Mouse (Mus musculus): Measurements from ENCODE around the gene Il17rc.

Gene Il17rc

DNA sequence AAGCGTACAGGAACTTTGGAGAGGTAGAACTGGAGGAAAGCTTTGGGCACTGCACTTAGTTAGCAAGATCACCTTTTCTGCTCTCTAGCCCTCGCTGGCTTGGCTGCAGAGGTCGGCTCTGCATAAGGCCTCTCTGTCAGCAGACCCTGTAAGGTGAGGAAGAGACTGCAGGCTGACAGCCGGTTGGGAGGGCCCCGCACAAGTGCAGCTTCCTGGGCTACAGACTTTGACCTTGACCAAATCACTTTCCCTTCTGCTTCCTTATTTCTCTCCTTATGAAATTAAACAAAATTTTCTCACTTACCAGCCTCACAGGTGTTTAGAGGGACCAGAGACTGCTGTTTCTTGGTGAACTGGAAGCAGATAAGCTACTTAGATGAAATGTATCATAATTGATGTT lies 16.2 kb upstream of the Il17rc start:
- DNase-seq (ENCODE audit: low spot score), result no peak

DNA sequence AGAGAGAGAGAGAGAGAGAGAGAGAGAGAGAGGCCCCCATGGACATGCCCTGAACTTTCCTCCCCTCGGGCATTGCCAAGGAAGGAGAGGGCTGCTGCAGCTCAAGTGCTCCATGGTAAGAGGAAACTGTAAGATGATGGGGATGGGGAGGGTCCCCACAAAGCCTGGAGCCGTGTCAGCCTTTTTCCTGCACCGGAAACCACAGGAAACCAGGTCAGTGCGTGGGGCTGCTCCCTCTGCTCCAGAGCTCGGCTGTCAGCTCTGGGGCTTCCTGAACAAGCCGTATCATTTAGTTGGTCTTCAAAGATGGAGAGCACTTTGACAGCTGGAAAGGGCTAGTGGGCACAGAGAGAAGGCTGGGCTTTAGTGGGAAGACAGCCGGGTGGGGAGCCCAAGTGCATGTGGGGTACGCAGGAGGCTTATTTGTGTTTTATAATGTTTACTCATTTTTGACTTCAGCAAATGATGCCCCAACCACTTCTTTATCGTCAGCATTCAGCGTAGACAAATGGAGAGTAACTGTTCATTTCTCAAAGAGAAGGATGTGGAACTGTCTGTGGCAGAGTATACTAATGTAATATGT lies 13.2 kb upstream of the Il17rc start, which contains the start of gene Il17re:
TSS of gene Il17re (plus strand) at position 533 of the 583 bp plus-strand sequence.
- no peak for DNase-seq (ENCODE audit: low spot score)

DNA sequence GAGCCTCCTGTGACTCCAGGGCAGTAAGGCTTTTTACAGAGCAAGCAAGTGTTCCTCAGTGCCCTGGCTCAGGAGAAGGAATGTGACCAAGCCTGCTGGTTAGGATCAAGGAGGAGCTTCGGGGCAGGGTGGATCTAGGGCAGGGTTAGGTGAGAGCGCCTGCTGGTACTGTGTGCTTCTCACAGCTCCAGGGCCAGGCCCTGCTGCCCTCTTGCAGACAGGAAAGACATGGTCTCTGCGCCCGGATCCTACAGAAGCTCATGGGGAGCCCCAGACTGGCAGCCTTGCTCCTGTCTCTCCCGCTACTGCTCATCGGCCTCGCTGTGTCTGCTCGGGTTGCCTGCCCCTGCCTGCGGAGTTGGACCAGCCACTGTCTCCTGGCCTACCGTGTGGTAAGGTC lies 12.6 kb upstream of the Il17rc start:
- no peak for DNase-seq (ENCODE audit: low spot score)

DNA sequence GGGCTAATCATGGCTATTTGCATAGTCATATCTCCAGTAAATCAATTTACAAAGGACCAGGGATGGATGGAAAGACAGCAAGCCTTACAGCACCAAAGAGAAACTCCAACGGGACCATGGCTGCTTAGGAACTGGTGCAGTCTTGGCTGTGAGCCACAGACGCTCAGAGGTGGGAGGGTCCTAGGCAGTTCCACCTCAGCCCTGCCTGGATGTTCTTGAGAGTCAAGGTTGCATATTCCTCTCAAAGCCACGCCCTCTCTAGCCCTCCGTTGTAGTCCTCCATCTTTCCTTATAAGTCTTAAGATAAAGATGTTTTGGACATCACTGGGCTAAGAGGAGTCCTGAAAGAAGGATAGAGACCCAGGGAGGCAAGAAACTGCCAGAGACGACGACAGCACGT lies 7.2 kb upstream of the Il17rc start:
- no peak for DNase-seq (ENCODE audit: low spot score)

DNA sequence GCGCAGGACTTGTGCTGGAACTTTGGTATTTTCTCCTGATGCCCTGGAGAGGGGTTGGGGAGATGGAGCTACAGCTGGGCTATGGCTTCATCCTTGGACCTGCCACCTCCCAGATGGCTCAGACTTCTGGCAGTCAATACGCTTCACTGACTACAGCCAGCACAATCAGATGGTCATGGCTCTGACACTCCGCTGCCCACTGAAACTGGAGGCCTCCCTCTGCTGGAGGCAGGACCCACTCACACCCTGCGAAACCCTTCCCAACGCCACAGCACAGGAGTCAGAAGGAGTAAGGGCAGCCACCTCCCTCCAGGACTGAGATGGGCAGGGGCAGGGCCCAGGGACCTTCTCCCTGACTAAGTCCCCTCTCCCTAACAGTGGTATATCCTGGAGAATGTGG lies 5.6 kb upstream of the Il17rc start:
- no peak for DNase-seq (ENCODE audit: low spot score)

DNA sequence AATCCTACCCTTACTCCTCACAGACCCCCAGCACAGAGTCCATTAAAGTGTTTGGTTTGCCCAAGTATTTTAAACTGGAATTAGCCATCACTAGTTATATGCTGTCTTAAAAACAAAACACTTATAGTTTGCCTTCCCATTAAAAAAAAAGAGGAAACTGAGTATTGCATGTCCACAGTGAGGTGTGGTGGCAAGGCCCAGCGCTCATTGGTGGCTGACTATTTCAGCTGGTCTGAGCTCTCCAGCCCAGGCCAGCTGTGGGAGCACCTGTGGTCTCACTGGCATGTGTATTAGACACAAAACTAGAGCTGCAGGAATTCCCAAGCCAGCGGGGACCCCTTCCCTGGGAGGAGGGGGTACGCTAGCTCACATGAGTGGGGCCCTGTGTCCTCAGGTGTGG lies 2.7 kb upstream of the Il17rc start:
- DNase-seq (ENCODE audit: low spot score), result no peak

DNA sequence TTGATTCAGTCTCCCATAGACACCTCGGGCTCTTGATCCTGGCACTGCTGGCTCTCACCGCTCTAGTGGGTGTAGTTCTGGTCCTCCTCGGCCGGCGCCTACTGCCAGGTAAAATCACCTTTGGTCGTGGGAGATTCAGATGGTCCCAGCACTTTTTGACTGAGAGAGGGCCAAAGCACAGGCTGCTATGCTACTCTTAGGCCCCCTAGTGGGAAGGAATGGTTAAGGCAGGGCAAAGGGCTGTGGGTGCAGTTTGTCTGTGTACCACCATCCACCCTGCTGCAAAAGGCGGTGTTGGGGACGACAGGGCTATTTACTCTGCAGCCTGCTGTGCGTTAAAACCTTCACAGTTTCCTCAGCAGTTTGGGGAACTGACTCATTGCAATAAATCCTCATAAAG lies 2.2 kb upstream of the Il17rc start:
- peak; percentile 22 for DNase-seq (ENCODE audit: low spot score)

DNA sequence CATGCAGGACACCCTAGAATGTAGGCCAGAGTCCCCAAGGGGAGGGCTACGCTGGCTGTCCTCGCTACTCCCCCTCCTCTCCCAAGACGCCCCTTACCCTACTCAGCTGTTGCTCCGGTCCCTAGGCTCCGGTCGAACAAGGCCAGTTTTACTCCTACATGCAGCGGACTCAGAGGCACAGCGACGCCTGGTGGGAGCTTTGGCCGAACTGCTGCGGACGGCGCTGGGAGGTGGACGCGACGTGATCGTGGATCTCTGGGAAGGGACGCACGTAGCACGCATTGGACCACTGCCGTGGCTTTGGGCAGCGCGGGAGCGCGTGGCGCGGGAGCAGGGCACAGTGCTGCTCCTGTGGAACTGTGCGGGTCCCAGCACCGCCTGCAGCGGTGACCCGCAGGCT lies 1.8 kb upstream of the Il17rc start:
- peak; percentile 40 for DNase-seq (ENCODE audit: low spot score)

DNA sequence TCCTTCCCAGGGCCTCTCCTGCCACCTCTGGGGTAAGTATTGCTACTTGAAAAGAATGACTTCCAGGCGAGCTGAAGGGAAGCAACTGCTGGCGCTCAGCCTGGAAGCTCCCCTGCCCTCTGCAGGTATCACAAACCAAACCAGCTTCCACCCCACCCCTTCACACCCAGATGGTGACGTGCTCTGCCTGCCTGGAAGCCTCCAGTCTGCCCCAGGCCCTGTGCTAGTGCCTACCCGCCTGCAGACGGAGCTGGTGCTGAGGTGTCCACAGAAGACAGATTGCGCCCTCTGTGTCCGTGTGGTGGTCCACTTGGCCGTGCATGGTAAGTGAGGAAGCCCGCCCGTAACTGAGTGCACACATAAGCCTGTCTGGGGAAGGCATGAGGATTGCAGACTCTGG lies 834 bp downstream of the Il17rc start:
- no peak for DNase-seq (ENCODE audit: low spot score)

DNA sequence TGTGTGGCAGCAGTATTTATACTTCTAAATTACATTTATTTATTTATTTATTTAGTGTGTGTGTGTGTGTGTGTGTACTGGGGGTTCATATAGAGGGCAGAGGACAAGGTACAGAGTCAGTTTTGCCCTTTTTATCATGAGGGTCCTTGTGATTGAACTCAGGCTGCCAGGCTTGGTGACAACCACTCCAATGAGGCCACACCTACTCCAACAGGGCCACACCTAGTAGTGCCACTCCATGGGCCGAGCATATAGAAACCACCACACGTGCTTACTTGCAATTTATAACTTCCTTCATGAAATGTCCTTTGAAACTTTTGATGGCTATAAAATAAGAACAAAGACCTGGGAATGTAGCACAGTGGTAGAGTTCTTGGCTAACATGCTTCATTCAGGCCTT lies 2.0 kb downstream of the Il17rc start:
- no peak for DNase-seq (ENCODE audit: low spot score)

DNA sequence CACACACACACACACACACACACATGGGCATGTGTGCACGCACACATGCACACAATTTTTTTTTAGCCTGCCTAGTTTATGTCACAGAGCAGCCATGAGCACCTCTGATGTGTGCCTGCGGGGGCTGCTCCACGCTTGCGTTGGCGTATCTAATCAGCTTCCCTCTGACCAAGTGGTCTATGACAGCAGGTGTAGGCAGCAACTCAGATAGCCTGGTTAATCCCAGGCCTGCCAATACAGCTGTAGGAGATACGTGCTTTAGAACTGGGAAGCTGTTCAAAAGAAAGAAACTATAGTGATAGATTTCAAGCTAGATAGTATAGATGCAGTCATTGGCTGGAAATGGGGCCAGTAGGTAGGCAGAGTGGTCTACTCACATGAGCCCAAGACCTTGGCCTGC lies 2.5 kb downstream of the Il17rc start:
- no peak for DNase-seq (ENCODE audit: low spot score)

DNA sequence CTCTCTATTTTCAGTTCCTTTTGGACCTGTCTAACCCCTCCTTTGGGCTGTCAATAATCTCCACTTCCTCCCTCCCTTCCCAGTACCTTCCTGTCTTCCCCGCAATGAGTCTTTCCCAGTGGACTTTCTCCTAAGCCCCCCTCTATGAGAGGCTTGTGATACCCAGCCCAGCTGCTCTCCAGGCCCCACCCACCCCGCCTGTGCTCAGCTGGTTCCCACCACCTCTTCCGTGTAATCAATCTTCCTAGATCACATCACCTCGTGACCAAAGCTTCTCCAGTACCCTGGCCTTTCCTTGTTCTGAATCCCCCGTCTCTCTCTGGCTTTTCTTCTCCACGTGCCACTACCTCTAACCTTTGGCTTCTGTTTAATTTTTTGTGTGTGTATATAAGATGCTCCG lies 6.1 kb downstream of the Il17rc start:
- DNase-seq (ENCODE audit: low spot score), result no peak

DNA sequence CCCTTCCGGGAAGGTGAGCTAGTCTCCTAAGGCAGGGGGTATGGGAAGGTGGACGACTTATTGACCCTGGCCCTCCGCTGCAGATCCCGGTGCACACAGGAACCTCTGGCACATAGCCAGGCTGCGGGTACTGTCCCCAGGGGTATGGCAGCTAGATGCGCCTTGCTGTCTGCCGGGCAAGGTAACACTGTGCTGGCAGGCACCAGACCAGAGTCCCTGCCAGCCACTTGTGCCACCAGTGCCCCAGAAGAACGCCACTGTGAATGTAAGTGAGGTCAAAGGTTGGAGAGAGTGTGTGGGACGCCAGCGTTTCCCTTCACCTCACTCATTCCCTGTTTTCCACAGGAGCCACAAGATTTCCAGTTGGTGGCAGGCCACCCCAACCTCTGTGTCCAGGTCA lies 7.7 kb downstream of the Il17rc start:
- DNase-seq (ENCODE audit: low spot score), result no peak

DNA sequence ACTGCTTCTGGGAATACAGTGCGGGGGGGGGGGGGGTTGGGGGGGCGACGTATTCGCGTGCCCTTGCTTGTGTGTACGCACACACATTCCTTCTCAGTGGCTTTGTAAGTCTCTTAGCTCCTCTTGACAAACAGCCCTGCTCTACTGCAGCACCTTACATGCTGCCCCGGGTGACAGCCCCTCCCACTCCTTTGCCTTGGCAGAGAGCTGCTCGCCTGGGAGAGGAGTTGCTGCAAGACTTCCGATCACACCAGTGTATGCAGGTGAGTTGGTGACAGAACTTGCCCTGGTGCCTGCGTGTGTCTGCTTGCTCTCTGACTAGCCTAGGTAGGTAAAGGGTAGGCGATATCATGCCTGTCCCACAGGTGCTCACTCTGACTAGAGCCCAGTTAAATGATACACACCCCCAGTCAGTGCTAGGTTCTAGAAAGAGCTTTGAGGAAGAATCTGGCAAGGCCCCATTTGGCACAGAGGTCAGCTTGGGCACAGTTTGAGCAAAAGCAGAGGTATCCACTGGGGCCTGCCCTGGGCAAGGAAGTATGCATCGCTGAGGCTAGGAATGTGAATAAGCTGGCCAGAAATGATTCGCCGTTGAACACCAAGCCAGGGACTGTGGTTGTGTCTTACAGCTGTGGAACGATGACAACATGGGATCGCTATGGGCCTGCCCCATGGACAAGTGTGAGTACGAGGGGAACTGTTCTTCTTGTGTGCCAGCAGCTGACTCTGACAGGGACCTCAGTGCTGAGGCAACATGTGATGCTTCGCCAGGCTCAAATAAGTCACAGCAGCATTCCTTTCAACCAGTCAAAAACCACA lies 9.5 kb downstream of the Il17rc start:
- no peak for DNase-seq (ENCODE audit: low spot score)

DNA sequence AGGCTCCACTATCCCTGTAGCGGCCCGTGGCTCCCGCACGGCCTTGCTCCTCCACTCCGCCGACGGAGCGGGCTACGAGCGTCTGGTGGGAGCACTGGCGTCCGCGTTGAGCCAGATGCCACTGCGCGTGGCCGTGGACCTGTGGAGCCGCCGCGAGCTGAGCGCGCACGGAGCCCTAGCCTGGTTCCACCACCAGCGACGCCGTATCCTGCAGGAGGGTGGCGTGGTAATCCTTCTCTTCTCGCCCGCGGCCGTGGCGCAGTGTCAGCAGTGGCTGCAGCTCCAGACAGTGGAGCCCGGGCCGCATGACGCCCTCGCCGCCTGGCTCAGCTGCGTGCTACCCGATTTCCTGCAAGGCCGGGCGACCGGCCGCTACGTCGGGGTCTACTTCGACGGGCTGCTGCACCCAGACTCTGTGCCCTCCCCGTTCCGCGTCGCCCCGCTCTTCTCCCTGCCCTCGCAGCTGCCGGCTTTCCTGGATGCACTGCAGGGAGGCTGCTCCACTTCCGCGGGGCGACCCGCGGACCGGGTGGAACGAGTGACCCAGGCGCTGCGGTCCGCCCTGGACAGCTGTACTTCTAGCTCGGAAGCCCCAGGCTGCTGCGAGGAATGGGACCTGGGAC lies 11.4 kb downstream of the Il17rc start:
- no peak for DNase-seq (ENCODE audit: low spot score)

DNA sequence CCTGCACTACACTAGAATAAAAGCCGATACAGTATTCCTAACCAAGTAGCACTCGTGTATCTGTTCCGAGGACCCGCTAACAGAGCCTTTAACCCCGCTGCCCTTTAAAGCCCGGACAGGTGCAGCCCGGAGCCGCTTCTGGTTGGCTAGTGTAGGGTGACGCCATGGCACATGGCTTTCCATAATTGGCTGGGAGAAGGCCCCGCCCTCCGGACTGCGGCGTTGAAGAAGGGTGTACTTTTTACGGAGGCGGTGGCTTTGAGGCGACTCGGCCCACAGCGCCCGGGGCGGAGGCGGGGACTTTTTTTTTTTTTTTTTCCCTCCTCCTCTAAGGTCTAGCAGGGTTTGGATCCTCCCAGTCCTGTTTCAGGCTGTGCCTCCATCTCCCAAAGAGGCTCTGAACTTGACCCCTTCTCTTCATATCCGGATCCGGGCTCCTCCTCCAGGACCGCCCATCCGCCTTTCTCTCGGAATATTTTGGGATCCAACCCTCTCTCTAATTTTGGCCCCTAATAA lies 11.9 kb downstream of the Il17rc start, which contains the start of gene Creld1:
TSS of gene Creld1 (plus strand) at position 198 of the 516 bp plus-strand sequence.
- peak; percentile 96 for DNase-seq (ENCODE audit: low spot score)

DNA sequence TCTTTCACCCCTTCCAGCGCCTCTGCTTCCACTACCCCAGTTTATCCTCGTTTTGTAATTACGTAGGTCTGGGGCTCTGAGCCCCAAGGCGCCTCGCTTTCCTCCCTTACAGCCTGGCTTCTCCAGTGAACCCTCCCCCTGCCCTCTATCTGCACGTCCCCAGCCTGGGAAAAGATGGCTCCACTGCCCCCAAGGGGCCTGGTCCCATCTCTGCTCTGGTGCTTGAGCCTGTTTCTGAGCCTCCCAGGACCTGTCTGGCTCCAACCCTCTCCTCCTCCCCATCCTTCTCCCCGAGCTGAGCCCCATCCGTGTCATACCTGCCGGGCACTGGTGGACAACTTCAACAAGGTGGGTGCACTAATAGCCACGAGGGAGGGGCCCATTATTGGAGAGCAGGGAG lies 12.5 kb downstream of the Il17rc start:
- DNase-seq (ENCODE audit: low spot score), result no peak

DNA sequence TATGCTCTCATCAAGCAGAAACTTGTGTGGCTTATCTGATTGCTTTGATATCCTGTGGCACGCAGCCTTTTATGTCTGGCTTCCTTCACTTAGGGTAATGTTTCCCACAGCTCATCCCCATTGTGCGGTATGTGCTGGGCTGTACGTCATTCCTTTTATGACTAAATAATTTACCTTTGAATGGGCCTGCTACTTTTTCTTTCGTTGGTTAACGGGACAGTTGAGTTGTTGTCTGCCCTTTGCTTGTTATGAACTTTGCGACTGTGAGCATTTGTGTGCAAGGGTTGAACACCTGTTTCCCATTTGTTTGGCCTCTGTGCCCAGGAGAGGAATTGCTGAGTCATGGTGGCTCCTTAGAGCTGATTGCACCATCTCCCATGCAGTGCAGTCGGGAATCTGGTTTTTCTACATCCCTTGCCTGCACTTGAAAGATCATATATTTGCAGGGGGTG lies 15.9 kb downstream of the Il17rc start:
- DNase-seq (ENCODE audit: low spot score), result no peak

DNA sequence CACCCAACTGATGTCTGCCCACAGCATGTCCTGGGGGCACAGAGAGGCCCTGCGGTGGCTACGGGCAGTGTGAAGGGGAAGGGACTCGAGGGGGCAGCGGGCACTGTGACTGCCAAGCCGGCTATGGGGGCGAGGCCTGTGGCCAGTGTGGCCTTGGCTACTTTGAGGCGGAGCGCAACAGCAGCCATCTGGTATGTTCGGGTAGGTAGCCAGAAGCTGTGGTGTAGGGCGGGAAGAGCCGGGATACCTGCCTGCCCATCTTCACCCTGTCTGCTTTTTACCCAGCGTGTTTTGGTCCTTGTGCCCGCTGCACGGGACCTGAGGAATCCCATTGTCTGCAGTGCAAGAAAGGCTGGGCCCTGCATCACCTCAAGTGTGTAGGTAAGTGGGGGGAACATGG lies 18.2 kb downstream of the Il17rc start:
- DNase-seq (ENCODE audit: low spot score), result no peak

DNA sequence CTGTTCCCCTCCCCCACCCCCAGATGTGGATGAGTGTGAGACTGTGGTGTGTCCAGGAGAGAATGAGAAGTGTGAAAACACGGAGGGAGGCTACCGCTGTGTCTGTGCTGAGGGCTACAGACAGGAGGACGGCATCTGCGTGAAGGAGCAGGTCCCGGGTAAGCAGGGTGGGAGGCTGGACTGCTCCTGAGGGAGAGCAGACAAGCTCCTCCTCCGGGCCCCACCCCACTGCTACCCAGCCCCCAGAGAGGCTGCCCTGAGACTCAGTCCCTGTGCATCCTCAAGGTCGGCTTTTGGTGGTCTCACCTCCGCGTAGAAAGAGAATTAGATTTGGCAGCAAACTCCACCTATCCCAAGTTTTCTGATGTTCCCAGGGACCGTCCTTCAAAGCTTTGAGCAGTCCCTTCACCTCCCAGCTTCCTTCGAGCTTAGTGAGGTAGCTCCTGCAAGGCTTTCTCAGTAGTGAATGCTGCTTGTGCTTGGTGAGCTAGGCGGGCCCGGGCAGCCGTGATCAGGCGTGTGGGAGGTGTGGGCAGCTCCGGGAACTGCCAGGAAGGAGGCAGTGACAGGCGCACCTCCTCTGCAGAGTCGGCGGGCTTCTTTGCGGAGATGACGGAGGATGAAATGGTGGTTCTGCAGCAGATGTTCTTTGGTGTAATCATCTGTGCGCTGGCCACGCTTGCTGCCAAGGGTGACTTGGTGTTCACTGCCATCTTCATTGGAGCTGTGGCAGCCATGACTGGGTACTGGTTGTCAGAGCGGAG lies 21.1 kb downstream of the Il17rc start:
- DNase-seq (ENCODE audit: low spot score), result no peak

DNA sequence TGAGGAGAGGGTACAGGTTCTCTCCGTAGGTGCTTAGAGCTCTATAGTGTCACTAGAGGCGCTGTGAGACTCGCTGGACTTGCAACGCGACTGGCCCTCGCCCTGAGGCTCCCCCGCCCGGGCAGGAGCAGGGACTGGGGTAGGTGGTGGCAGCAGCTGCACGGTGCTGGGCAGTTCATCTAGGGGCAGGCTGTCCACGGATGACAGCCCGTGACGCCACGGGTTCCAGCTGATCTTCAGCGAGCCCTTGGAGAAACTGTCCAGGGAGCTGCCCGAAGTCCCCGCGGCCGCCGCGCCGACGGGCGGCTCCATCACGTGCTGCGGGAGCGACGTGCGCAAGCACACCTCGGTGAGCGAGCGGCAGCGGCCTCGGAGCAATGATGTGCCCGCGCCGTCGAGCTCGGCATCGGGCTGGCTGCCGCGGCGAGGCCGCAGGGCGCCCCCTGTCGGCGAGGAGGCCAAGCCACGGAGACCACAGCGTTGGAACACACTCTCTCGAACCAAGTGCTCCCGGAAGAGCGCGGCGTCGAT lies 23.1 kb downstream of the Il17rc start:
- DNase-seq (ENCODE audit: low spot score), result peak; percentile 48

DNA sequence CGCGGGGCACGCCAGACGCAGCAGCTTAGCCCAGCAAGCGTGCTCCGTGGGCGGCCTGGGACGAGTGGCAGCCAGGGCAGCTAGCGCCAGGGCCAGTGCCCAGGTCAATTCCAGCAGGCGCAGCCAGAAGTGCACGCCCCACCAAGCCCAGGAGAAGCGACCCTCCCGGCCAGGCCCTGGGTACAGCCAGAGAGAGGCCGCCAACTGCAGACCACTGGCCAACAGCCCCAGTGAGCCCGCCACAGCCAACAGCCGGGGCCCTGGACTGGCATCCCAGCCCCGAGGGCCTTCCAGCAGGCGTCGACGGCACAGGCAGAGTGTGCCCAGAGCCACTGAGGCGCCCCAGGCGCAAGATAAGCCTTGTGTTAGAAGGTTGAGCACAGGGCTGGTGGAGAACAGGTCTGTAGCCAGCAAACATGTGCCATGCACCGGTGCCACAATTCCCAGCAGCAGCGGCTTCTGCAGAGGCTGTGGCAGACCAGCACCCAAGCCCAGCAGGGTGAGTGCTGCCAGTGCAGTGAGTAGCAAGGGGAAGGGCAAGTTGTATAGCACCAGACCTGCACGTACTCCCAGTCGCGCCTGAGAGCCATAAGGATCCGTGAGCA lies 23.9 kb downstream of the Il17rc start:
- no peak for DNase-seq (ENCODE audit: low spot score)

Measured in ovary, adult 18-20 months (tissue).